Mouse (Mus musculus) neural tube, embryonic 13.5 days (tissue): ENCODE measurements around the gene Itga4. TPM values are rescaled to one million over a fixed set of nuclear protein-coding genes. Genes with fewer than 3 reads are reported as not detected.

Source experiments
- ATAC-seq: fragments of 200-750 bp; cut with Nextera tagmentation; 2 replicates; pipeline ENCODE4 v1.8.0; 2017; ENCODE audit warnings: low read depth, mild to moderate bottlenecking, moderate TSS enrichment, moderate library complexity
- H3K27ac ChIP-seq: fragments of 300-500 bp; sonication (generic); replicated peaks from 2 replicates; pipeline ENCODE4 v1.5.1; 2015; ENCODE audit warnings: moderate library complexity, mild to moderate bottlenecking, inconsistent platforms
- H3K27me3 ChIP-seq: fragments of 300-500 bp; sonication (generic); 2 replicates; pipeline ENCODE4 v1.6.1; 2015; ENCODE audit warnings: mild to moderate bottlenecking, inconsistent platforms
- H3K36me3 ChIP-seq: fragments of 300-500 bp; sonication (generic); 2 replicates; pipeline ENCODE4 v1.6.1; 2015; ENCODE audit warnings: mild to moderate bottlenecking, inconsistent platforms
- H3K4me1 ChIP-seq: fragments of 300-500 bp; sonication (generic); replicated peaks from 2 replicates; pipeline ENCODE4 v1.6.1; 2015; ENCODE audit warnings: inconsistent platforms
- H3K4me2 ChIP-seq: fragments of 300-500 bp; sonication (generic); 2 replicates; pipeline ENCODE4 v1.6.1; 2015; ENCODE audit warnings: inconsistent platforms, mild to moderate bottlenecking, moderate library complexity
- H3K4me3 ChIP-seq: fragments of 300-500 bp; sonication (generic); 2 replicates; pipeline ENCODE4 v1.5.1; 2015; ENCODE audit warnings: mild to moderate bottlenecking, inconsistent platforms
- H3K9ac ChIP-seq: fragments of 300-500 bp; sonication (generic); 2 replicates; pipeline ENCODE4 v1.6.1; 2015; ENCODE audit warnings: moderate library complexity, mild to moderate bottlenecking, inconsistent platforms
- H3K9me3 ChIP-seq: fragments of 300-500 bp; sonication (generic); 2 replicates; pipeline ENCODE4 v1.6.1; 2016; ENCODE audit warnings: inconsistent platforms
- WGBS: fragments of 180-500 bp; shearing (Covaris S2); methylation state at CpG from one replicate; pipeline ENCODE4 v1.1.7; 2015; 5-methylcytosine and 5-hydroxymethylcytosine counted together
- polyA plus RNA-seq: library from polyadenylated mRNA; unstranded; fragments of >200 nt; fragmentation: Nextera tagmentation; extraction: Ambion mirVana; gene quantifications from 2 replicates; pipeline ENCODE4 v1.2.1, GENCODE M21; 2015

Gene Itga4
- polyA plus RNA-seq = 5.4 and 5.5 TPM in 2 replicates

- H3K27me3 ChIP-seq = peaks cover 11% of the 10 kb centered on the region; the same call in 1 of the 2 replicates
- WGBS = under 1% methylated on average over 41 of the region's 41 CpGs
- peak within 1 kb of the TSS; percentile 88 for H3K4me2 ChIP-seq
- peak; percentile 89 for ATAC-seq
- no peaks in the 10 kb centered on the region for H3K9me3 ChIP-seq
- H3K4me3 ChIP-seq = peak within 1 kb of the TSS; percentile 49
- no peaks in the 10 kb centered on the region for H3K36me3 ChIP-seq
- peak within 1 kb of the TSS; percentile 49; the same call in 1 of the 2 replicates for H3K27ac ChIP-seq
- H3K4me1 ChIP-seq = peaks cover 17% of the 10 kb centered on the region
- peak within 1 kb of the TSS; percentile 73 for H3K9ac ChIP-seq
These were observed at the start of gene Itga4 for GRCm38 (mm10) chr2:79255192-79256000. Gene Itga4, plus strand, starts transcription at chr2:79255426.

GRCm38 (mm10) chr2:79206191-79206755 lies 49.0 kb upstream of the Itga4 start:
- ATAC-seq = no peak
- H3K9me3 ChIP-seq = no peaks in the 10 kb centered on the region
- no peak overlapping the region for H3K9ac ChIP-seq
- no peak overlapping the region for H3K27ac ChIP-seq
- no peaks in the 10 kb centered on the region for H3K27me3 ChIP-seq
- no peak overlapping the region for H3K4me3 ChIP-seq
- H3K36me3 ChIP-seq = no peaks in the 10 kb centered on the region
- 50% methylated on average over 4 of the region's 4 CpGs for WGBS
- no peaks in the 10 kb centered on the region for H3K4me1 ChIP-seq
- no peak overlapping the region for H3K4me2 ChIP-seq

GRCm38 (mm10) chr2:79214982-79215381 lies 40.2 kb upstream of the Itga4 start:
- H3K36me3 ChIP-seq = no peaks in the 10 kb centered on the region
- H3K9ac ChIP-seq = no peak overlapping the region
- H3K4me3 ChIP-seq = no peak overlapping the region
- no peaks in the 10 kb centered on the region for H3K4me1 ChIP-seq
- H3K4me2 ChIP-seq = no peak overlapping the region
- no peaks in the 10 kb centered on the region for H3K9me3 ChIP-seq
- H3K27ac ChIP-seq = no peak overlapping the region
- no peaks in the 10 kb centered on the region for H3K27me3 ChIP-seq
- ATAC-seq = no peak

- Histone ChIP-seq H3K9ac (no peak overlapping the region), H3K36me3 (no peaks in the 10 kb centered on the region), H3K4me2 (no peak overlapping the region), H3K4me3 (no peak overlapping the region), H3K27ac (no peak overlapping the region), H3K4me1 (no peaks in the 10 kb centered on the region), H3K9me3 (no peaks in the 10 kb centered on the region), H3K27me3 (no peaks in the 10 kb centered on the region)
- WGBS = 61% methylated on average over 3 of the region's 3 CpGs
- ATAC-seq = no peak
These were observed 39.7 kb upstream of the Itga4 start for GRCm38 (mm10) chr2:79215479-79215878.

DNA sequence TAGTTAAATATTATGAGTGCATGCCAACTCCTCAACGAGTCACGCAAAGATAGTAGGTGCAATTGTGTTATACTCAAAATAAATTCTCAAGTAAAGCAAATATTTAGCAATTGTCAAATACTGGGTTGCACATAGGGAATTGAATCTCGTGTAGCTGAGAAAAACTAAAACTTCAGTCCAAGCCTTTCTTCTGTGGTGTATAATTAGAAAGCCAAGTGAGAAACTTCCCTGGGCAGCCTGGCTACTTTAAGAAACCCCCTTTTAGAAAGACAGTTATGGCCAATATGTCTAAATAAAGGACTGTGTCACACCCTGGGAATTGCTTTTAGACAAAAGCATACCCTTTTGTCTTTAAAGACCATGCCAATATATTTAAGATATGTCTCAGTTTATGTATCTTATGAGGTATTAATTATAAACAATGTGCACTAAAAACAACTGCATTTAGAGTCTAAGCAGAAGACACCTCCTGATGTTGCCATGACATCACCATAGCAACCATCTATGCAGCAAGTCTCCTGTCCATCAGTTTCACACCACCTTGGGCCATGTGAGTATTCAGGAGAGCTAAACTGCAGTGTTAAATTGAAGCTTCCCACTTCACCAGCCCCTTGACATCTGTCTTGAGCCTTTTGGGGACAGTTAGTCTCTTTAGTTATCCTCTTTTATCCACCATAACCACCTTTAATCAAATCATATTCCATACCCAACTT lies 30.4 kb upstream of the Itga4 start:
- Histone ChIP-seq H3K4me2 (no peak overlapping the region), H3K27ac (no peak overlapping the region), H3K36me3 (no peaks in the 10 kb centered on the region), H3K27me3 (no peaks in the 10 kb centered on the region), H3K4me1 (no peaks in the 10 kb centered on the region), H3K9ac (no peak overlapping the region), H3K9me3 (no peaks in the 10 kb centered on the region), H3K4me3 (no peak overlapping the region)
- no peak for ATAC-seq
- 84% methylated on average over 3 of the region's 3 CpGs for WGBS

- no peaks in the 10 kb centered on the region for H3K36me3 ChIP-seq
- H3K27ac ChIP-seq = no peak overlapping the region
- H3K4me2 ChIP-seq = no peak overlapping the region
- no peak overlapping the region for H3K4me3 ChIP-seq
- no peak; the same call in 1 of the 2 replicates for ATAC-seq
- H3K9ac ChIP-seq = no peak overlapping the region
- H3K4me1 ChIP-seq = no peaks in the 10 kb centered on the region
- WGBS = 80% methylated on average over 4 of the region's 4 CpGs
- H3K9me3 ChIP-seq = no peaks in the 10 kb centered on the region
- H3K27me3 ChIP-seq = no peaks in the 10 kb centered on the region
These were observed 27.4 kb upstream of the Itga4 start for GRCm38 (mm10) chr2:79227805-79228241.

DNA sequence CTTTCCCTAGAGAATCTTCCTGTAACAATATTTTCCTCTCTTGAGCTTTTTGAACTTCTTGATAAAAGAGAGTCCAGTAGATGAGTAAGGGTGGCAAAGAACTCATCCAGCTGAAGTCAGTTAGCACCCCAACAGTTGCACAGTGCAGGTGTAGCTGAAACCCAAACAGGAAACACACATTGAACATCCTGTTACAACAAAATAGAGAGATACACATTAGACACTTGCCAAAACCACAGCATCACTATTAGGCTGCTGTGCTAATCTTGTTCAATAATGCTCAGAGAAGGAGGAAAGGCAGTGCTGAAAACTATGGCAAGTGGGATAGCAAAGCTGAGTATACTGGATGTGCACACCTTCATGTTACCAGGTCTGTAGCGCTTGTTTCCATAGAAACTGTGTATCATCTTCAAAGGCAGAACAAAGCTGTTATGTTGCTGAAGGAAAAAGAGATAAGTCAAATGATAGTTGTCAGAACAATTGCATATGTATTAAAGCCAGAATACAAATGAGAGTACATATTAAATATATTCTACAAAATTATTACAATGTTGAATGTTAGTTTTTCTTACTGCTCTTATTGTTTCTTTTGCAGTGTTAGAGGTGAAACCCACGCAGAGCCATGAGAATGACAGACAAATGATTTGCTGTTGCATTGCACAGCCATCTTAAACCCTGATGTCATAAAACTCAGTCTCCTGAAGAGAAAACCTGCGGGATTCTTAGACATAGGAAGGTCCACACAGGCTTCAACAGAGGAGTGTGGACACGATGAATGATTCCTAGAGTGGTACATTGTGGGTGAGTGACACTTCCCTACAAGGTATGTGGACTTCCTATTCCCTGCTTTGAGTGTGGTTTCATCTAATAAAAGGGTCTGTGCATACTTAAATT lies 23.9 kb upstream of the Itga4 start:
- Histone ChIP-seq H3K36me3 (no peaks in the 10 kb centered on the region), H3K27me3 (no peaks in the 10 kb centered on the region), H3K4me2 (no peak overlapping the region), H3K27ac (no peak overlapping the region), H3K9me3 (no peaks in the 10 kb centered on the region), H3K4me1 (no peaks in the 10 kb centered on the region), H3K4me3 (no peak overlapping the region), H3K9ac (no peak overlapping the region)
- 86% methylated on average over 4 of the region's 4 CpGs for WGBS
- no peak for ATAC-seq

GRCm38 (mm10) chr2:79235767-79236487 lies 19.3 kb upstream of the Itga4 start:
- H3K4me3 ChIP-seq = no peak overlapping the region

GRCm38 (mm10) chr2:79237216-79237615 lies 18.0 kb upstream of the Itga4 start:
- 0 out of 2 replicates have a peak, but pooled peaks cover 6% of the 10 kb centered on the region for H3K4me1 ChIP-seq
- no peak overlapping the region for H3K4me3 ChIP-seq
- 78% methylated on average over 6 of the region's 6 CpGs for WGBS
- no peaks in the 10 kb centered on the region for H3K9me3 ChIP-seq
- H3K27ac ChIP-seq = no peak overlapping the region
- H3K4me2 ChIP-seq = no peak overlapping the region
- no peaks in the 10 kb centered on the region for H3K27me3 ChIP-seq
- H3K9ac ChIP-seq = no peak overlapping the region
- no peaks in the 10 kb centered on the region for H3K36me3 ChIP-seq
- no peak for ATAC-seq

More at GRCm38 (mm10) chr2:79235767-79236487, 19.3 kb upstream of the Itga4 start:
- Histone ChIP-seq H3K9ac (no peak overlapping the region), H3K36me3 (no peaks in the 10 kb centered on the region), H3K27ac (no peak overlapping the region), H3K9me3 (no peaks in the 10 kb centered on the region), H3K27me3 (no peaks in the 10 kb centered on the region), H3K4me2 (no peak overlapping the region), H3K4me1 (no peaks in the 10 kb centered on the region)
- ATAC-seq = no peak
- WGBS = 85% methylated on average over 8 of the region's 8 CpGs

DNA sequence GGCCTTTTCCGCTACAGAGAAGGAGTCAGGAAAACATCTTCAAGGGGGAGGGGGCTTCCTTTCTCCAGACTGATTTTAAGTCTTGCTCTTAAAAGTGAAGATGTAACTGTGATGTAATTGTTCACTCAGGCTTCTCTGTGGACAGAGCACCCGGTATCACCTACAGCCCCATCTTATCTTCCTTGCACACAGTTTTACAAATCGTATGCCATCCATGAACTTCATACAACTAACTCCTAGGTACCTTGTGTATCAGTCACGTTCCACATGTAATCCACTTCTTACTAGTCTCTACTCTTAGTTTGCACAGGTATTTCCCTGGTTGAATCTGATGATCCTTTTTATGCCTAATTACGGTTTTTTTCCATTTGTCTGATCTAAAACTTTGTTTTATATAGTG lies 10.9 kb upstream of the Itga4 start:
- Histone ChIP-seq H3K4me2 (no peak overlapping the region), H3K9me3 (no peaks in the 10 kb centered on the region), H3K4me3 (no peak overlapping the region), H3K4me1 (0 out of 2 replicates have a peak, but pooled peaks cover 6% of the 10 kb centered on the region), H3K27me3 (no peaks in the 10 kb centered on the region), H3K36me3 (no peaks in the 10 kb centered on the region), H3K9ac (no peak overlapping the region), H3K27ac (no peak overlapping the region)
- 90% methylated on average over 5 of the region's 5 CpGs for WGBS
- ATAC-seq = no peak

DNA sequence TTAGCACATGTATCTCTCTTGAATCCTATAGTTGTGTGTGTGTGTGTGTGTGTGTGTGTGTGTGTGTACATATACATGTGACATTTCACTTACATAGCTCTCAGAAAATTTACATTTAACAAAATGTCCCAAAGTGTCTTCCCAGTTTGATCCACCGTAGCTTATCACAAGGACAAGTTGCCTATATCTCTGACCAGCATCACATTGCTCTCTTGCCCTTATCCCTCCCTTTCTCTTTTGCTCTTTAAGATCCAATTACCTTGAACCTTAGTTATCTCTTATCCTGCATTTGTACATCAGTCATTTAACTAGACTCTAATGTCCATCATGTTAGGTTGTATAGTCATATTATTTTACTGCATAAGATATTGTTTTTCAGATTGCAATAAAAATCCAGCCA lies 10.5 kb upstream of the Itga4 start:
- no peaks in the 10 kb centered on the region for H3K27me3 ChIP-seq
- no peak overlapping the region for H3K9ac ChIP-seq
- no peak for ATAC-seq
- H3K9me3 ChIP-seq = no peaks in the 10 kb centered on the region
- 100% methylated on average over 1 of the region's 1 CpGs for whole genome bisulfite sequencing
- H3K36me3 ChIP-seq = no peaks in the 10 kb centered on the region
- no peak overlapping the region for H3K4me3 ChIP-seq
- no peak overlapping the region for H3K27ac ChIP-seq
- H3K4me1 ChIP-seq = 0 out of 2 replicates have a peak, but pooled peaks cover 6% of the 10 kb centered on the region
- no peak overlapping the region for H3K4me2 ChIP-seq
